Mouse (Mus musculus): ENCODE data around the gene Icam2. TPM values are rescaled to one million over a fixed set of nuclear protein-coding genes. Genes with fewer than 3 reads are reported as not detected.

Gene Icam2
- polyA plus RNA-seq (2014; fragmentation: Illumina TruSeq; extraction: RNeasy Lipid Tissue Mini Kit (QIAGEN cat#74804); ENCODE audit: low replicate concordance), result not detected

DNA sequence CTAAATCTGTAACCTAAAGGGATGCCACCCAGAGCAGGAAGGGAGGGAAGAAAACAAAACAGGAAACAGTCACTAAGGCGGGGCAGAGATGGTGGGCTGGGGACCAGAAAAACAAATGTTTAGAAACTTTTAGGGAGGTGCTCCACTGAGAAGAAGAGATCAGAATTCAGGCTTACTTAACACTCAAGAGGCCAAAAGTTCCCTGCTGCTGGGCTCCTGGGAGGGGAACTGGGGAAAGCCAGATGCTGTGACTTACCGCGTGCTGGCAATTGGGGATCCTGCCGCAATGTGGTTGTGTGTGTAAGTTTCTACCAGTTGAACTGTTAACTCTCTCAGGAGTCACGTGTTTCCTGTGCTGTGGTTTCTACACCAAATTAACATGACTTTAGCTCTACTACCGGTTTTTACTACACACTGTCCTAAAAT is at the start of gene Icam2:
TSS of gene Icam2 (minus strand) at position 285 of the 426 bp plus-strand sequence.

DNA sequence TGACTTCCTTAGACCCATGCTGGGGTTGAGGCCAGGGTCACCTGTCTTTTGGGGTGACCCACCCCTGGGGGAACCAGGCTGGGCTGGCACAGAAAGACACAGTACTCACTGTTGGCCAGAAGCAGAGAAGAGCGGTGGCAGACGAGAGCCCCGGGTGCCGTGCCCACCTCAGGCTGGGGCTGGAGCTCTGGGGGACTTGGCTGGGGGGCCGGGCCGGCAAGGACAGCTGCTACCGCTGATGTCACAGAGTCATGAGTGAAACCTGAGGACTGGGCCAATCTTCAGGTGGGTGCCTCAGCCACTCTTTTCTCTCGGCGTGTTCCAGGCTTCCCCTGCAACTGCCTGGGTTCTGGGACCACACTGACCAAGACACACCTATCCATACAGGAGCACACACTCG is 22.5 kb downstream of the Icam2 start, which contains the start of gene Prr29:
TSS of gene Prr29 (plus strand) at position 107 of the 400 bp plus-strand sequence.

DNA sequence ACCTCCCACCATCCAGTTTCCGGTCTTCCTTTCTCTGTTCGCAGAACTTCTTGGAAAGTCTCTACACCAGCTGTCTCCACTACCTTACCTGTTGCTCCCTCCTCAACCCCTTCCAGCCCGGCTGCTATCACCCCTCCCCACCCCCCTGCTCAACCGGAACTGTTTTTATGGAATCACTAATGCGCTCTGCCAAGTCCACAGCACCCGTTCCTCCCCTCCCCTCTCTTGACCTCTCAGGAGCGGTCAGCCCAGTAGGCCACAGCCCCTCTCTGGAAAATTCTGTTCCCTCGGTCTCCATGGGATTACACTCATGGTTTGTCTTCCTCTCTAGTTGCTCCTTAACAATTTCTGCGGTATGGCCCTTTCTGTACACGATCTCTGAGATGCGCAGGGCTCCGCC is 34.7 kb downstream of the Icam2 start, which contains the start of gene Scn4a:
TSS of gene Scn4a (minus strand) at position 101 of the 400 bp plus-strand sequence.

Other genes starting within 250 kb of the Icam2 start
- not detected for gene Gm10840, start 227.2 kb downstream of the Icam2 start, polyA plus RNA-seq (2014; fragmentation: Illumina TruSeq; extraction: RNeasy Lipid Tissue Mini Kit (QIAGEN cat#74804); ENCODE audit: low replicate concordance)
- gene Limd2, start 227.2 kb downstream of the Icam2 start, polyA plus RNA-seq (2014; fragmentation: Illumina TruSeq; extraction: RNeasy Lipid Tissue Mini Kit (QIAGEN cat#74804); ENCODE audit: low replicate concordance), result 1.6 TPM
- 3.2 TPM for gene Strada, start 185.9 kb downstream of the Icam2 start, polyA plus RNA-seq (2014; fragmentation: Illumina TruSeq; extraction: RNeasy Lipid Tissue Mini Kit (QIAGEN cat#74804); ENCODE audit: low replicate concordance)
- 131 TPM for gene Ccdc47, start 171.7 kb downstream of the Icam2 start, polyA plus RNA-seq (2014; fragmentation: Illumina TruSeq; extraction: RNeasy Lipid Tissue Mini Kit (QIAGEN cat#74804); ENCODE audit: low replicate concordance)
- 34.6 TPM for gene Ddx42, start 171.1 kb downstream of the Icam2 start, polyA plus RNA-seq (2014; fragmentation: Illumina TruSeq; extraction: RNeasy Lipid Tissue Mini Kit (QIAGEN cat#74804); ENCODE audit: low replicate concordance)
- 5.4 TPM for gene Ftsj3, start 132.0 kb downstream of the Icam2 start, polyA plus RNA-seq (2014; fragmentation: Illumina TruSeq; extraction: RNeasy Lipid Tissue Mini Kit (QIAGEN cat#74804); ENCODE audit: low replicate concordance)
- 15.4 TPM for gene Psmc5, start 131.9 kb downstream of the Icam2 start, polyA plus RNA-seq (2014; fragmentation: Illumina TruSeq; extraction: RNeasy Lipid Tissue Mini Kit (QIAGEN cat#74804); ENCODE audit: low replicate concordance)
- gene Smarcd2, start 115.1 kb downstream of the Icam2 start, polyA plus RNA-seq (2014; fragmentation: Illumina TruSeq; extraction: RNeasy Lipid Tissue Mini Kit (QIAGEN cat#74804); ENCODE audit: low replicate concordance), result 9.3 TPM
- not detected for gene Tcam1, start 111.4 kb downstream of the Icam2 start, polyA plus RNA-seq (2014; fragmentation: Illumina TruSeq; extraction: RNeasy Lipid Tissue Mini Kit (QIAGEN cat#74804); ENCODE audit: low replicate concordance)
- gene Gh, start 86.2 kb downstream of the Icam2 start, polyA plus RNA-seq (2014; fragmentation: Illumina TruSeq; extraction: RNeasy Lipid Tissue Mini Kit (QIAGEN cat#74804); ENCODE audit: low replicate concordance), result not detected
- 2.1 TPM for gene Cd79b, start 73.3 kb downstream of the Icam2 start, polyA plus RNA-seq (2014; fragmentation: Illumina TruSeq; extraction: RNeasy Lipid Tissue Mini Kit (QIAGEN cat#74804); ENCODE audit: low replicate concordance)
- gene Scn4a, start 34.8 kb downstream of the Icam2 start, polyA plus RNA-seq (2014; fragmentation: Illumina TruSeq; extraction: RNeasy Lipid Tissue Mini Kit (QIAGEN cat#74804); ENCODE audit: low replicate concordance), result not detected
- not detected for gene Prr29, start 22.6 kb downstream of the Icam2 start, polyA plus RNA-seq (2014; fragmentation: Illumina TruSeq; extraction: RNeasy Lipid Tissue Mini Kit (QIAGEN cat#74804); ENCODE audit: low replicate concordance)
- 17.7 TPM for gene Ern1, start 99.8 kb upstream of the Icam2 start, polyA plus RNA-seq (2014; fragmentation: Illumina TruSeq; extraction: RNeasy Lipid Tissue Mini Kit (QIAGEN cat#74804); ENCODE audit: low replicate concordance)
- gene Tex2, start 225.3 kb upstream of the Icam2 start, polyA plus RNA-seq (2014; fragmentation: Illumina TruSeq; extraction: RNeasy Lipid Tissue Mini Kit (QIAGEN cat#74804); ENCODE audit: low replicate concordance), result 28.4 TPM

Data from small intestine, adult 10 weeks (tissue).